Mouse (Mus musculus) liver, adult 2 months (tissue): ENCODE data around the gene Bud31. TPM values are rescaled to one million over a fixed set of nuclear protein-coding genes. Genes with fewer than 3 reads are reported as not detected.

Source experiments
- DNase-seq: peaks from one replicate; pipeline ENCODE4 v3.0.0-alpha.2; 2011; ENCODE audit warnings: low read depth, low spot score; ENCODE audit errors: extremely low read depth
- H3K27ac ChIP-seq: fragments of 200-500 bp; replicated peaks from 2 replicates; pipeline ENCODE4 v1.5.1; 2012; ENCODE audit warnings: low read depth, mild to moderate bottlenecking, control low read depth, inconsistent platforms, low read length; ENCODE audit not compliant: insufficient read depth
- H3K27me3 ChIP-seq: fragments of 200-500 bp; 2 replicates; pipeline ENCODE4 v1.6.1; 2012; ENCODE audit warnings: mild to moderate bottlenecking, moderate library complexity, low read length, inconsistent platforms; ENCODE audit not compliant: control insufficient read depth, insufficient read depth
- H3K36me3 ChIP-seq: fragments of 200-500 bp; 2 replicates; pipeline ENCODE4 v1.6.1; 2012; ENCODE audit warnings: low read length, inconsistent platforms; ENCODE audit not compliant: control insufficient read depth, insufficient read depth
- H3K4me1 ChIP-seq: fragments of 200-500 bp; 2 replicates; pipeline ENCODE4 v1.6.1; 2011; ENCODE audit warnings: low read length; ENCODE audit not compliant: control insufficient read depth, insufficient read depth
- H3K4me3 ChIP-seq: fragments of 200-500 bp; 2 replicates; pipeline ENCODE4 v1.5.1; 2011; ENCODE audit warnings: low read depth, mild to moderate bottlenecking, control low read depth, low read length, moderate library complexity; ENCODE audit not compliant: insufficient read depth
- H3K79me2 ChIP-seq: fragments of 200-500 bp; 2 replicates; pipeline ENCODE4 v1.6.1; 2012; ENCODE audit warnings: inconsistent platforms, mild to moderate bottlenecking, low read length, moderate library complexity; ENCODE audit not compliant: control insufficient read depth, insufficient read depth
- H3K9ac ChIP-seq: fragments of 200-500 bp; 2 replicates; pipeline ENCODE4 v1.6.1; 2012; ENCODE audit warnings: low read depth, mild to moderate bottlenecking, control low read depth, inconsistent platforms, low read length
- CTCF ChIP-seq: fragments of 200-500 bp; IDR thresholded peaks from 2 replicates; pipeline ENCODE4 v1.5.1; 2011; ENCODE audit warnings: low read depth, low read length, control low read depth
- POLR2A ChIP-seq: fragments of 200-500 bp; IDR thresholded peaks from 2 replicates; pipeline ENCODE4 v1.6.1; 2011; ENCODE audit warnings: low read length, control low read depth; ENCODE audit not compliant: insufficient read depth; ENCODE audit errors: extremely low read depth
- WGBS: fragments of 180-500 bp; shearing (Covaris S2); methylation state at CpG from one replicate; pipeline ENCODE4 v1.1.7; 2018; 5-methylcytosine and 5-hydroxymethylcytosine counted together
- polyA plus RNA-seq: library from polyadenylated mRNA; depleted of rRNA; stranded (reverse); fragments of >200 nt; gene quantifications from 2 replicates; pipeline ENCODE4 v1.2.3, GENCODE M21; 2012
- total RNA-seq: library from RNA; depleted of rRNA; stranded (reverse); fragments of >200 nt; gene quantifications from 2 replicates; pipeline ENCODE4 v1.2.3, GENCODE M21; 2014

Bud31 gene
- total and polyA plus RNA-seq, 2 experiments: 45.5 to 66.4 TPM

- TF ChIP-seq CTCF (no peak), POLR2A (no peak)
- no peak overlapping the region for H3K9ac ChIP-seq
- H3K79me2 ChIP-seq: no peaks in the 10 kb centered on the region
- no peaks in the 10 kb centered on the region for H3K27me3 ChIP-seq
- 94% methylated on average over 6 of the region's 6 CpGs for WGBS
- H3K36me3 ChIP-seq: peaks cover 42% of the 10 kb centered on the region
- no peak for DNase-seq
- no peak overlapping the region for H3K4me3 ChIP-seq
- no peak overlapping the region for H3K27ac ChIP-seq
- peaks cover 2% of the 10 kb centered on the region; the same call in 1 of the 2 replicates for H3K4me1 ChIP-seq
Measured at GRCm38 (mm10) chr5:145149294-145149693, 9.1 kb downstream of the Bud31 start.

GRCm38 (mm10) chr5:145152690-145153089, 12.5 kb downstream of the Bud31 start:
- Histone ChIP-seq H3K27ac (no peak overlapping the region), H3K9ac (no peak overlapping the region), H3K27me3 (no peaks in the 10 kb centered on the region), H3K79me2 (no peaks in the 10 kb centered on the region), H3K36me3 (peaks cover 28% of the 10 kb centered on the region), H3K4me3 (no peak overlapping the region), H3K4me1 (no peaks in the 10 kb centered on the region)
- no peak for DNase-seq
- no peak for TF ChIP-seq CTCF
- no peak for TF ChIP-seq POLR2A
- WGBS: 95% methylated on average over 5 of the region's 5 CpGs

GRCm38 (mm10) chr5:145161361-145161760, 21.2 kb downstream of the Bud31 start:
- no peak for TF ChIP-seq CTCF
- no peak for TF ChIP-seq POLR2A
- WGBS: 97% methylated on average over 14 of the region's 14 CpGs
- no peak overlapping the region for H3K9ac ChIP-seq
- H3K4me1 ChIP-seq: peaks cover 6% of the 10 kb centered on the region
- no peak overlapping the region for H3K4me3 ChIP-seq
- peaks cover 5% of the 10 kb centered on the region; the same call in 1 of the 2 replicates for H3K79me2 ChIP-seq
- H3K36me3 ChIP-seq: peaks cover 26% of the 10 kb centered on the region
- no peaks in the 10 kb centered on the region for H3K27me3 ChIP-seq
- no peak overlapping the region for H3K27ac ChIP-seq
- DNase-seq: no peak

GRCm38 (mm10) chr5:145164710-145165109, 24.5 kb downstream of the Bud31 start:
- H3K4me1 ChIP-seq: peaks cover 7% of the 10 kb centered on the region
- H3K36me3 ChIP-seq: peaks cover 4% of the 10 kb centered on the region; the same call in 1 of the 2 replicates
- TF ChIP-seq CTCF (no peak), POLR2A (no peak)
- WGBS: 63% methylated on average over 3 of the region's 3 CpGs
- no peak for DNase-seq
- no peak overlapping the region for H3K27ac ChIP-seq
- H3K4me3 ChIP-seq: no peak overlapping the region
- H3K27me3 ChIP-seq: no peaks in the 10 kb centered on the region
- H3K9ac ChIP-seq: peak overlapping the region; percentile 31; the same call in 1 of the 2 replicates
- H3K79me2 ChIP-seq: peaks cover 14% of the 10 kb centered on the region; the same call in 1 of the 2 replicates

GRCm38 (mm10) chr5:145165184-145165583, 25.0 kb downstream of the Bud31 start:
- no peak for DNase-seq
- TF ChIP-seq CTCF (no peak), POLR2A (no peak)
- peaks cover 14% of the 10 kb centered on the region; the same call in 1 of the 2 replicates for H3K79me2 ChIP-seq
- H3K27me3 ChIP-seq: no peaks in the 10 kb centered on the region
- H3K27ac ChIP-seq: no peak overlapping the region
- peak overlapping the region; percentile 31; the same call in 1 of the 2 replicates for H3K9ac ChIP-seq
- H3K4me1 ChIP-seq: peaks cover 7% of the 10 kb centered on the region
- peaks cover 1% of the 10 kb centered on the region; the same call in 1 of the 2 replicates for H3K36me3 ChIP-seq
- H3K4me3 ChIP-seq: no peak overlapping the region
- 89% methylated on average over 15 of the region's 15 CpGs for WGBS

GRCm38 (mm10) chr5:145166536-145167305, 26.6 kb downstream of the Bud31 start, which contains the start of the genes Ptcd1 and Cpsf4:
Gene Ptcd1, minus strand, starts transcription at chr5:145167108.
Gene Cpsf4, plus strand, starts transcription at chr5:145167213.
- DNase-seq: peak; percentile 92
- Histone ChIP-seq H3K79me2 (peaks cover 14% of the 10 kb centered on the region; the same call in 1 of the 2 replicates), H3K27me3 (no peaks in the 10 kb centered on the region), H3K9ac (peak within 1 kb of the TSS; percentile 83), H3K27ac (peak within 1 kb of the TSS; percentile 70), H3K4me1 (peaks cover 7% of the 10 kb centered on the region), H3K36me3 (no peaks in the 10 kb centered on the region; the same call in 1 of the 2 replicates), H3K4me3 (peak within 1 kb of the TSS; percentile 74)
- under 1% methylated on average over 51 of the region's 51 CpGs for WGBS
- TF ChIP-seq CTCF: no peak
- TF ChIP-seq POLR2A: peak; percentile 53; the same call in 1 of the 2 replicates
